Mouse (Mus musculus): ENCODE data around the gene 1700003F12Rik.

- TF ChIP-seq CTCF (conservative IDR thresholded peaks at IDR 0.05; ENCODE audit: low read length) (no peak), NANOG (IDR thresholded peaks at IDR 0.05; ENCODE audit: borderline replicate concordance, low read length) (no peak)
Measured at GRCm38 (mm10) chr2:154563612-154564170, 16.8 kb downstream of the 1700003F12Rik start.
